Mouse (Mus musculus) spleen, adult 12 weeks (tissue): Measurements from ENCODE around the gene Fam25c.

ENCODE experiments used
- DNase-seq: peaks from one replicate; pipeline ENCODE4 v3.0.0; 2022; ENCODE audit warnings: low spot score

Fam25c gene

DNA sequence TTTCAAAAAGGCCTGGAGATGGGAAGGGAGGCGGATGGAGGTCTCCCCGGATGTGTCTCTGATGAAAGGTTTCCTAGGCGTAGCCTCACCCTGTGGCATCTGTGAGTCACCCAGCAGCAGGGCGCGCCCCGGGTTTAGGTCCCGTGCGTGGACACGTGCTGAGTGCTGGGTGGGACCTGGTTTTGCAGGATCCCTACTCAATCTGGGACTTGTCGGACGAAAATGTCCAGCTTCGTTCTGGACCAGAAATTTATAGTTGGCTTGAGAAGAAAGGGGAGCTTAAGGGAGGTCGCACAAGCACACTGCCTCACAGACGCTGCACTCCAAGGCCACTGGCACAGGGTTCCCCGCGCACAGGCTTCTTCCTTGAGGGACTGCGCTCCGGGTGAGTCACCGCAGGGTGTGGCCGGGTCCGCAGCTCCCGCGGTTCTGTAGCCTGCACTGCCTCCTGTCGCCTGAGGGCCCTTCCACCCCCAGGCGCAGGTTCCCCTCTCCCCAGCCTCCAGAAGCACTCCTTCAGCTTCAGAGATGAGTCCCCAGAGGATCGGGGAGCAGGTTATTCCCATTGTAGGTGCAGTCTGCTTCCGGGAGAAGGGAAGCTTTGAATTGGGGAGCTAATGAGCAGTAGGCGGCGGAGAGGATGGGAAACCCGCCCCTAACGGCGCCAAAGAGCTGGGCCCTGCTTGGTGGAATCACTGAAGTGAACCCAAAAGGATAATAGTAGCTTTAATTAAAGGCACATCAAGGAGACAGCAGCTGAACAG lies 8.4 kb upstream of the Fam25c start:
- peak; percentile 6 for DNase-seq

DNA sequence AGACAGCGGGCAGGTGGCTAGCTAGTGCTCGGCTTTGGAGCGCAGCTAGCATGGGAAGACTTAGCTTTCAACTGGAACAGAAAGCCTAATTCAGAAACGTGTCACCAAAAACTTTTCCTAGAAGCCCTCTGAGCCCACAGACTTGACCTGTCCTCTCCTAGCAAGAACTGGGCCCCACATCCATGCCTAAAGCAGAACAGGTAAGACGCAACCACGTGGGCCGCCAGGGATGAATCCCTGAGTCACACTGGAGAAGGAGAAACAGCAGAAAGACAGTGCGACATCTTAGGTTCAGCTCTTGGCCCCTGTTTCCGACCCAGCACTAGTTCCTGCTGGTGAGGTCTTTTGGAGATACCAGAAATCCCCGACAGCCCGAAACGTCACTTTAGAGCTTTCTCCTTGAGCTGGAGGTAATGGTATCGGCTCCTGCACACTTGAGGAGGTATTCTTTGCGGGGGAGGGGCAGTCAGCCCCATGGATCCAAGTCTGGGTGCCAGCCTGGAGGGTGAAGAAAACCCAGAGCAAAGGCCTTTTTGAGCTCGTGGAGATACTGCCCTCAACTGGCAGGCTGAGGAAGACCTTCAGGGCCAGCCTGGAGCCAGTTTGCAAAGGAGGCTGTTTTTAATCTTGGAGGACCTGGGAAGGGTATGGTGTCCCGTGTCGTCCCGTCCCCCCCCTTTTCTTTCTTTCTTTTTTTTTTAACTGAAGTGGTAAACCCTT lies 7.7 kb upstream of the Fam25c start:
- no peak for DNase-seq

DNA sequence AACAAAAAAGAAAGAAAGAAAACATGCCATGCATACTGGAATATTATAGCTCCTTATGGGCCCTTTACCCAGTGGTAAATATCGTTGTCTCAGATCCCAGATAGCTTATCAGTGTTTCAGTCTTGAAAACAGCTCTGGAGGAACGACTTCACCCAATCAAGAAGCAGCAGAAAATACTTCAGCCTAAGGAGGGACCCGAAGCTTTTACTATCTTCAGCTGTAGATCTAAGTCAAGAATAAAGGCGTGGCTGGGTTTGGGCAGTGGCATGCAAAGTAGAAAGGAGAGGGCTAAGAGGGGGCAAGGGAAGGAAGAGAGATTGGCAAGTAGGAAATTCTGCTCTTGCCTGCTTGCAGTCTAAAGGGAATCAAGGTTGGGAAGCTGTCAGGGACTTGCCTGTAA lies 6.9 kb upstream of the Fam25c start:
- DNase-seq, result no peak

DNA sequence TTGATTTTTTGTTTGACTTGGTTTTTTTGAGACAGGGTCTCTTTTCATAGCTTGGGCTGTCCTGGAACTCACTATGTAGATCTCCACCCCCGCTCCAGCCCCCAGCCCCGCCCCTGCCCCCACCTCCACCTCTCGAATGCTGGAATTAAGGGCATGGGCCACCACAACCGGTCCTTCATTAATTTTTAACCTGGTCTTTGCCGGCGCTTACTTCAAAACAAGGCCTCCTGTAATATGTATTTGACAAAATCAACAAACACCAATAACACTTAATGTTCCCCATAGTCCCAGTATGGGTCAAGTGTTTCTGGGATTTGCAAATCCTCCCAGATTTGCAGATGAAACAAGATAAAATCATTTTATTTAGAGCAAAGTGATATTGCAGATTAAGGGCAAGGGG lies 5.0 kb upstream of the Fam25c start:
- DNase-seq, result no peak

DNA sequence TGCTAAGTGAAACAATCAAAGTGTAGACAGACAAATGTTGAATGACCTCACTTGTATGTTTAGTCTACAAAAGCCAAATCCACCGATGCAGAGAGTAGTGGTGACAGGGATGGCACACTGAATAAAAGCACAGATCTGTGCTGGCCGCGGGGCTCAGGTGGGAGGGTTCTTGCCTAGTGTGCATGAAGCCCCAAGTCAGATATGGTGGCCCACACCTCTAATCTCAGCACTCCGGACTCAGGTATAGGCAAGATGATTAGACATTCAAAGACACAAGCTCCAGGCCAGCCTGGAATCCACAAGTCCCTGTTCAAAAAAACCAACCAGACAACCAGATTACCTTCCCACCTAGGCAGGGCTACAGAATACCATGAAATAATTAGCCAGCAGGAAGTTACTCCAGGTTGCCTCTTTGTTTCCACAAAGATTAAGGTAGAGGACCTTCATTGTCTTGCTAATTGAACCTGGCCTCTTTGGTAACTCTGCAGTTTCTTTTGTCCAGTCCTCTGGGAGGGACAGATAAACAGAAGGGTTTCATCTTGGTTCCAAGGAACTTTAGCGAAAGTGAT lies 4.5 kb upstream of the Fam25c start:
- DNase-seq, result no peak

DNA sequence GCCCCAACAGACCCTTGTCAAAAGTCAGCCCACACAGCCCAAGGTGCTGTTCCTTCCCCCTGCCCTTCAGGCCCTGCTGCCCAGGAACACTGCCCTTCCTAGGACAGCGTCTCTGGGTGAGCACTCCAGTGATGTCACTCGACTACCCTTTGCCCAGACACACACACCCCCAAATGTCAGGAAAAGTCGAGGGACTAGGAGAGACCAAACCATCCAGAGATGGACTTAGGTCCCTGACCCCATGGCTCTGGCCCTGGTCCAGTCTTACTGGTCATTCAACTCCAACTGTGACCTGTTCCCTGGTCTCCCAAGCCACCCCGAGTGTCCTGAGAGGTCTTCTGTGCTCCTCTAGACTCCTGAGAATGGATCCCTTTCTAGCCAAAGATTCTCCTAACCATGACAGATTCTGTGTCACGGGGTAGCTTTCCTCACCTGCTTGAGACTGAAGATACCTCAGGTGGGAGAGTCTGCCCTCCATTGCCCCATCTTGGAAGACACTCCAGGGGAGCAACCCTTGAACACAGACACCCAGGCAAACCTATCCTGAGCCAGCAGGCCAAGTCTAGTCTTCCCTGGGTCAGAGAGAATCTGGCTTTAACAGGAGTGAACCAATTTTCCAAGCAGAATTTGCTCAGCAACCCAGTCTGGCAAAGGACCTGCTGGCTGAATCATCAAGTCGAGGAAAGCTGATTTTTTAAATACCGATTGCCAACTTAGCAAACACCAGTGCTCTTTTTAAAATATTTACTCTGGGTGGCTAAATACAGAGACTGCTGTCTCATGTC lies 2.6 kb upstream of the Fam25c start:
- DNase-seq, result no peak

DNA sequence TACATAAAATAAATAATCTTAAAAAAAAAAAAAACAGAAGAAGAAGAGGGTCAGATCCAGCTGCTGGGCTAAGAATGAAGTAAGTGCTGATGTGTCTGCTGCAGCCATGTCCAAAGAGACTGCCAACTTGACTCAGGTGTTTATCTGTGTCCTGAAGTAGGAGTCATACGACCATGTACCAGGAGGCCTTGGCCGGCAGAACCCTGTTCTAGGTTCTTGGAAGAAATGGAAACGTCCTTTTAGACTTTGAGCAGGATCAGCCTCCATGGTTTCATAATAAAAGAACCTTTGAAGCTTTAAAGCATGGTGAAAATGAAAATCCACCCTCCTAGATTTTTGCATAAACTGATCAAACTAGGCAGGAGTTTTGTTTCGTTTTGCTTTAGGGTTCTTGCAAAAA lies 777 bp downstream of the Fam25c start:
- no peak for DNase-seq

DNA sequence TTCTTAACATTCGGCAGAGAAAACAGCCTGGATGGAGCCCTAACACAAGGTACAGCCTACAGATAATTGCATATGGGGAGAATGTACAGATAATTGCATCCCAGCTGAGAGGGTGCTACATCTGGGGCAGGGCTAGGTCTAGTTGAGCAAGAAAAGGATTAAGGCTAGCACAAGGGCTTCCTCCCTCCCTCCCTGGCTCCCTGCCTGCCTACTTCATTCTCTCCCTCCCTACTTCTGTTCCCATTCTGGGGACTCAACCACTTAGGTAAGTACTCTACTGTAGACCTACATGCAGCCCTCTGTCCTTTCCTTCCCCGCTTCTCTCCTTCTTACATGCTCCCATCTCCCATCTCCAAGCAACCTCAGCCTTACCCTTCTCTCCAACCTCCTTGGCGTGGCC lies 1.9 kb downstream of the Fam25c start:
- DNase-seq, result no peak

DNA sequence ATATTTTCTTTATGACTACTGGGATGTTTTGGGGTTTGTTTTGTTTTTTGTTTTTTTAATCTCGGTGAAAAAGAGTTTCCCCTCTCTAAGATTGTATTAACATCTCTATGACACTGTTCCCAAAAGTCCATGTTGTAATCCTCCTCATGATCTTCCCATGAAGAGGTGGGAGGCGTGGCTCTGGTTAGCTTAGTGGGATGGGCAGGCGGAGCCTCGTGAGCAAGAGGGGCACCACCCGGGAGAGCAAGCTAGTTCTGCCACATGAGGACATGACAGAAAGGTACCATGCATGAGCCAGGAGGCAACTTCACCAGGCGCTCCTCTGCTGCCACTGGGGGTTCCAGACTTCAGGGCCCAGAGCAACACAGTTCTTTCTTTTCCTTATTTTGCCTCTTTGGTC lies 2.7 kb downstream of the Fam25c start:
- no peak for DNase-seq

DNA sequence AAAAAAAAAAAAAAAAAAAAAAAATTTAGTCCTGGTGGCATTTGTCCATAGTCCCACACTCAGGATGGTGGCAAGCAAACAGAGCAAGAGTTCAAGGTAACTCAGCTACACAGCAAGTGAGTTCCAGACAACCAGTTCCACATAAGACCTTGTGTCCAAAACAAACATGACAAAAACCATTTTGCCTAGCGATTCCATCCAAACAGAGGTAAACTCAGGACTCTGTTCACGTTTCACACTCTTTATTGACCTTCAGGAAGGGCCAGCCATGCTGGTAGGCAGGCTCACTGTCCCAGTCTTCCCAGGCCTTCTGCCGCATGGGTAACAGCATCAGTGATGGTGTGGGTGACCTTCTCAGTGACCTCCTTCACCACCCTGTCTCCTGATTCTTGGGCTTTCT lies 3.6 kb downstream of the Fam25c start:
- no peak for DNase-seq

DNA sequence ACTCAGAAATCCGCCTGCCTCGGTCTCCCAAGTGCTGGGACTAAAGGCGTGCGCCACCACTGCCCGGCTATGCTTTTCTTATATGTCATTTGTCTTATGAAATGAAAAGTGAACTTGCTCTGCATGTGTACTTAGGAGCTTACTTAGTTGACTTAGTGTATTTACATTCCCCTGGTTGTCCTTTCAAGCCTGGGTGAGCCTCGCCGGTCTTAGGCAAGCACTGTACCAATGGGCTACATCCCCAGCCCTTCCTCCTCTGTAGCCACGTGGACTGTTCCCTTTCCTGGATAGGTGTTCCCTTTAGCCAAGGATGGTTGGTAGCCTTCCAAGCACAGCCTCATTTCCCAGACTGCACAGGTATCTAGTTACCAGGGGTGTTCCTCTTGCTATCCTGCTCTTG lies 6.2 kb downstream of the Fam25c start:
- no peak for DNase-seq

DNA sequence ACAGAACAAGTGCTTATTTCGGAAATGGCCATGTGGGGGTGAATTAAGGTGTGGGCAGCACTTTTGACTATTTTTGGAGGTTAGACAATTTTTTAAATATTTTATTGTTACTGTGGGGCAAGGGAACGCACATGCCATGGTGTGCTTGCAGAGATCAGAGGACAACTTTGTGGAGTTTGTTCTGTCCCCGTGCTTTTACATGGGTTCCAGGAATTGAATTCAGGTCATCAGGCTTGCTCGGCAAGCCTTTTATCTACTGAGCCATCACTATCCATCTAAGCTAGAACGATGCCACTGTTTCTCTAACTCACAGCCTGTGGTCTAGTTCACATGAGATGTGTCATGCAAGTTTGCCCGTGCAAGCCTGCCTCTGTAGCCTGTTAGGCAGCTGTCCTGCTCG lies 6.9 kb downstream of the Fam25c start:
- DNase-seq, result no peak

DNA sequence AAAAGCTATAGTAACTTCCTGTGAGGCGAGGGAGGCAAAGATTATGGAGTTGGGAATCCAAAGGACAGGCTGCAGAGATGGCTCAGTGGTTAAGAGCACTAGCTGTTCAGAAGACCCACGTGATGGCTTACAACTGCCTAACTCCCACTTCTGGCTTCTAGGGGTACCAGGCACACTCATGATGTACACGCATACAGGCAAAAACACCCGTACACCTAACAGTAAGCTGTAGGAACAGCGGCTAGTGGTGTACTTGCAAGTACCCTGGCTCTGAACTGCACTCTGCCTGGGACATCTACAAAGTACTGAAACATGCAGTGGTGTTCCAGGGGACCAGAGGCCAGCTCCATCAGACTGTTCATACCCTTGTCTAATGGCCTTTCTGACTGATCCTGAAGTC lies 8.1 kb downstream of the Fam25c start:
- DNase-seq, result no peak

DNA sequence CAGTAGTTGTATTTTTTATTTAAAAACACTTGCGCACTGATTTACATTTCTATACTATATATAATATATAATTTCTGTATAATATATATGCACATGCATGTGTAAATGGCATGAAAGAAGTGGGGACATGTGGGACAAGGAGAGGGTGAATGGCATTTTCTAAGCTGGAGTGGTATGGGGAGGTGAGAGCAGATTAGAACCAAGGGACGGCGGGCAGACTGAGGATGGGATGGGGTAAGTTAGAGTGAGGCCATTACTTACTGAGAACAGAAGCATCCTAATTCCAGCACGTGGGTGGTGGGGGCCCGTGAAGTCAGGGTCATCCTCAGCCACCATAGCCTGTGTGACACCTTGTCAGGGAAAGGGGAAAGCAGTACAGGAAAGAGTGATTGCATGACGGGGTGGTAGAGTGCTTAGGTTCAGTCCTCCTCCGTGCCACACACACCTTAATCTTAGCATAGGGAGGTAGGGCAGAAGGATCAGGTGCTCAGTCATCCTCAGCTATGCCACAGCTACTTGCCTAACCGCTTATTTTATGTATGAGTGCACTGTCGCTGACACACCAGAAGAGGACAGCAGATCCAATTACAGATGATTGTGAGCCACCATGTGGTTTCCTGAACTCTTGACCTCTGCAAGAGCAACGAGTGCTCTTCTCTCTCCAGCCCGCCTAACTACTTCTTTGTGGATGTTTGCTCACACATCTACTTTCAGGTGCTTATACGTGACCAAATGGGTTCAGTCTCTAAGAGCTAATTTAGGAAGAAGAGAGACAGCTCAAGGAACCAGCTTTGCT lies 9.3 kb downstream of the Fam25c start:
- DNase-seq, result no peak

DNA sequence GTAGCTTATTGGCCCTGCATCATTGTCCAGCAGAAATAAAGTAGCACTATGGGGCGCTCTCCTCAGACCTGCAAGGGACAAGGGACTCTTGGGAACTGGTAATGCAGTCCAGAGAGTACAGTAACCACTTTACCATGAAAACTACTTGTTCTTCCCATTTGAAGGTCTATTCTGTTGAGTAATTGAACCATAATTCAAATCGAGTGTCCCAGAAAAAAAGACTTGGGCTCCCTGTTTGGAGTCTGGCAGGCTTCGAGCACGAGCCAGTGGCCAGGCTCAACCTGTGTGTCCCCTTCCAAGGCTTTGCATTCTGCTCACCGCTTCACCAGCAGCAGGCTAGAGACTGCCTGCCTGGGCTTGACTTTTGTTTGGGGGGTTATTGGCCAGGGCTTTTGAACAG lies 10.9 kb downstream of the Fam25c start:
- no peak for DNase-seq

DNA sequence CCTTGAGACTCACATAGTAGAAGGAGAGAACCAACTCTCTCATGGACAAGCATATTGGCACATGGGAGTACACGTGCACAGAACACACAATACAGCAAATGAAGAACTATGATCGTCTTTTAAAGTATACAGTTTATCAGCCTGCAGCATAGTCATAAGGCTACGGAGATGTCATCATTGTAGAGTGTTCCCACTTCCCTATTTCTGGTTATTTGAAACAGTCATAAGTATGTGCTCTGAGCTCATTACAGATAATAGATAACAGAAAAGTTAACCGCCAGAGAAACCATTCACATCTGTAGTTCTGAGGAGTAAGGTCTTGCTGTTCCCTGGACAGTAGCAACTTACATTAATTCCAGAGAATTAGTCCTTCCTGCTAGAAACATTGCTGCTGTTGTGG lies 12.2 kb downstream of the Fam25c start:
- no peak for DNase-seq

DNA sequence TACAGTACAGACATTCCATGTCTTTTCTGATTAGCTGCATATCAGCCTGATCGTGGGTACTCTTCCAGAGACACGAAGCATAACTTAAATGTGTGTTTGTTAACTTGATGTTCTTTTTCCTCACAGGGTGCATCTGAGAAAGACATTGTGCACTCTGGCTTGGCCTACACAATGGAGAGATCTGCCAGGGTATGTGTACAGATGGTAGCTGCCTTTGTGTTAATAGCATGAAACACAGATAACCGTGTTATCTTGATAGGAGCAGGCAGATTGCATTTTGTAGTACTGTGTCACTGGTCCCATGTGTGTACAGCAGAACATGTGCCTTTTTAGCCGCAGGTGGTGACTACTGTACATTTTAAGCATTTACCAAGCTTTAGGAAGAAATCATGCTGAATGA lies 13.2 kb downstream of the Fam25c start:
- DNase-seq, result no peak

DNA sequence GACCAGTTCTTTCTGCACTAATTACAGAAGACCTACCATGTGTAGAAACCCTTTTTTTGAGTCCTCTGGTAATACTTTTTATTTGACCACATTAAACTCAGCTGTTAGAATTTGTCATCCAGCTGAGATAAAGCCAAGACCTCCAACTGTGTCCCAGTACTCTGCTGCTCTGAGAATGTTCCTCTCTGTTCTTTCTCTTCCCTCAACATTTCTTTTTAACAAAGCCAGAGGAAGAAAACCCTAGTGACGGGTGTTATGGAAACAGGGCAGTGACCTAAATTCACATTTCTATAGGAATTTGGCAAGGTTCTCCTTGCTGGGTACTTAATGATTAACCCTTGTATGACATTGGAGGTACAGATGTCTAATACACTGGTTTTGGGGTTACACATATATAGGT lies 15.8 kb downstream of the Fam25c start:
- no peak for DNase-seq

DNA sequence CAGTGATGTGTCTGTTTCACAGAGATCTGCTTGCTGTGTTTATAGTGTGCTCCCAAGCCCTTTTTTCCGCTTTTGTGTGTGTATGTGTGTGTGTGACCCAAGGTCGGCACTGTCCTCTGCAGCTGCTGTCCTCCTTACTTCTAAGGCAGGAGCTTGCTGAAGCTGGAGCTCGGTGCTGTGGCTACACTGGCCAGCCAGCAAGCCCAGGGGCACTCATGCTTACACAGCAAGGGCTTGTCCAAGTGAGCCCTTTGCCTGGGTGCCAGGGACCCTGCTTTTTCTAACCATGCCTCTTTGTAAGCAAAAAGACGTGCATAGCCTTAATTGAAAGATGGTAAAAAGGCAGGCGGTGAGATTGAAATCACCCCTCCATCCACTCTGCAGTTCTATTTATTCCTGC lies 22.8 kb downstream of the Fam25c start:
- no peak for DNase-seq

DNA sequence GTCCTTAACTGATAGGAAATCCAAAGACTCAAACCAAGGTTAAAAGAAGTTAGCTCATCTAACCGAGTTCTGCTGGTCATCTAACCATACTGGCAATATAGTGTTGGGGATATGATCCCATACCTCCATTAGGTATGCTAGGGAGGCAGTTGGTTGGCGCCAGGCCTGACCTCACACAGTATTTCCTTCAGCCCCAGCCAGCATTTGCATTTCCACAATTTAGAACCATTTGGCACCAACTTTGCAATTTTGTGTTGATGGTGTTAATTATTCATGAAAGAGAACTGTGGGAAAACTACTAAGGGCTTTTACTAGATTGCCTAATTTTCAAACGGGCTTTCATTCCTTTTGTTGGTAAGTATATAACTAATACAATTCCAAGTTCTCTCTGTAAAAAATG lies 23.3 kb downstream of the Fam25c start:
- no peak for DNase-seq

DNA sequence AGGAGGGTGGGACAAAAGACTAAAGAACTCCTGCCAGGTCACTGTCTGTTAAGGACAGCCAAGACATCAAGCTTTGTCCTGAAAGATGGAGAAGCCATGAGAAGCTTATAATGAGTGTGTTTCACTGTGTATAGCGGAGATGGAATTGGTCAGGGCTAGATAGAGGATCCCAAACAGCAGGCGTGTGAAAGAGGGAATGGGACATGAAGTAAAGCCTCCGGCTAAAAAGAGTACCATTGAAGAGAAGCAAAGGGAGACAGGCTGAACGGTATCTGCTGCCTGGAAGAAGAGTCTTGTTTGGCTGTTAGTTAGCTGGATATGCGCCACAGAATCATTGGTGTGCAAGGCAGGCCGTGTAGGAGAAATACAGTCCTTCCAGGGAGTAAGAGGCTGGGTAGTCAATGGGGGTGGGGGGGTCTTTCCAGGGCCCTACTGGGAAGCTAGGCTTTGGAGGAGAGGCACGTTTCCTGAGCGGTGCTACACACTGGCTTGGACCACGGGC lies 24.5 kb downstream of the Fam25c start:
- no peak for DNase-seq

DNA sequence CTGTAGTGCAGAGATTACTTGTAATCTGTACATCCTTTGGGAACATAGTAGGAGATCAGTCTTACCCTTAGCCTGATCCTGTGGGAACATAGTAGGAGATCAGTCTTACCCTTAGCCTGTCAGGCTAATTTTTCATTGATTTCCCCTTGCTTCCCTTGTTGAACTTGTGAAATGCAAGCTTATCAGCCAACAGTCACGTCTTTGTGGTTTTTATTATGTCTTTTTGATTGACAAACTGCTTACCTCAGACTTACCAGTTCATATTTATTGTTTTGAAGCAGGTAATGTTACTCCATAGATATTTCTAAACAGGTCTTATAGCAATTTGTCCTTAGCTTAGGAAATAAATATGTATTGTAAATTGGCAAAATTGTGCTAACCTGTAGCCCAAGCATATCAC lies 27.6 kb downstream of the Fam25c start:
- DNase-seq, result no peak
